Mouse (Mus musculus) intestine, embryonic 15.5 days (tissue): ENCODE results near the gene Pmepa1. TPM values are rescaled to one million over a fixed set of nuclear protein-coding genes. Genes with fewer than 3 reads are reported as not detected.
A peak's percentile ranks its signal among the peaks of the same experiment; 100 is the strongest.

Experiments used
- ATAC-seq: fragments of 200-750 bp; cut with Nextera tagmentation; 2 replicates; pipeline ENCODE4 v1.8.0; 2017; ENCODE audit warnings: moderate TSS enrichment, moderate library complexity
- H3K27ac ChIP-seq: fragments of 300-500 bp; sonication (generic); 2 replicates; pipeline ENCODE4 v1.5.1; 2015; ENCODE audit warnings: mild to moderate bottlenecking, inconsistent platforms
- H3K27me3 ChIP-seq: fragments of 300-500 bp; sonication (generic); replicated peaks from 2 replicates; pipeline ENCODE4 v1.6.1; 2015; ENCODE audit warnings: inconsistent platforms
- H3K36me3 ChIP-seq: fragments of 300-500 bp; sonication (generic); 2 replicates; pipeline ENCODE4 v1.6.1; 2015; ENCODE audit warnings: inconsistent platforms
- H3K4me1 ChIP-seq: fragments of 300-500 bp; sonication (generic); replicated peaks from 2 replicates; pipeline ENCODE4 v1.6.1; 2015; ENCODE audit warnings: inconsistent platforms
- H3K4me2 ChIP-seq: fragments of 300-500 bp; sonication (generic); replicated peaks from 2 replicates; pipeline ENCODE4 v1.6.1; 2015; ENCODE audit warnings: mild to moderate bottlenecking, inconsistent platforms
- H3K4me3 ChIP-seq: fragments of 300-500 bp; sonication (generic); replicated peaks from 2 replicates; pipeline ENCODE4 v1.5.1; 2015; ENCODE audit warnings: inconsistent platforms
- H3K9ac ChIP-seq: fragments of 300-500 bp; sonication (generic); 2 replicates; pipeline ENCODE4 v1.6.1; 2015; ENCODE audit warnings: inconsistent platforms
- H3K9me3 ChIP-seq: fragments of 300-500 bp; sonication (generic); 2 replicates; pipeline ENCODE4 v1.6.1; 2016; ENCODE audit warnings: inconsistent platforms
- WGBS: fragments of 180-500 bp; shearing (Covaris S2); methylation state at CpG from one replicate; pipeline ENCODE4 v1.1.7; 2015; 5-methylcytosine and 5-hydroxymethylcytosine counted together
- polyA plus RNA-seq: library from polyadenylated mRNA; unstranded; fragments of >200 nt; fragmentation: Nextera tagmentation; extraction: Ambion mirVana; gene quantifications from 2 replicates; pipeline ENCODE4 v1.2.1, GENCODE M21; 2015

Pmepa1 gene
- polyA plus RNA-seq, 1 experiment from 2014 or later, result 5.6 TPM

GRCm38 (mm10) chr2:173274428-173275342 is 1.6 kb downstream of the Pmepa1 start:
- Histone ChIP-seq H3K27ac (peak overlapping the region; percentile 88), H3K9me3 (no peaks in the 10 kb centered on the region), H3K4me1 (peaks cover 46% of the 10 kb centered on the region), H3K4me2 (peak overlapping the region; percentile 80), H3K4me3 (peak overlapping the region; percentile 91), H3K27me3 (no peaks in the 10 kb centered on the region), H3K9ac (peak overlapping the region; percentile 93), H3K36me3 (no peaks in the 10 kb centered on the region)
- no peak for ATAC-seq
- 16% methylated on average over 15 of the region's 15 CpGs for WGBS

- Histone ChIP-seq H3K27ac (no peak overlapping the region), H3K36me3 (no peaks in the 10 kb centered on the region), H3K9ac (no peak overlapping the region), H3K9me3 (no peaks in the 10 kb centered on the region), H3K4me1 (peaks cover 48% of the 10 kb centered on the region), H3K4me2 (peak overlapping the region; percentile 80), H3K27me3 (no peaks in the 10 kb centered on the region), H3K4me3 (peak overlapping the region; percentile 91)
- ATAC-seq, result no peak
- 71% methylated on average over 4 of the region's 4 CpGs for WGBS
Measured at GRCm38 (mm10) chr2:173273885-173274284, 2.4 kb downstream of the Pmepa1 start.

- 78% methylated on average over 11 of the region's 11 CpGs for WGBS
- no peak for ATAC-seq
Measured at GRCm38 (mm10) chr2:173272354-173272900, 3.9 kb downstream of the Pmepa1 start.

GRCm38 (mm10) chr2:173271541-173271940 is 4.8 kb downstream of the Pmepa1 start:
- Histone ChIP-seq H3K9ac (no peak overlapping the region), H3K36me3 (no peaks in the 10 kb centered on the region), H3K4me2 (peak overlapping the region; percentile 12; the same call in 1 of the 2 replicates), H3K27ac (no peak overlapping the region), H3K9me3 (no peaks in the 10 kb centered on the region), H3K27me3 (no peaks in the 10 kb centered on the region), H3K4me3 (no peak overlapping the region), H3K4me1 (peaks cover 61% of the 10 kb centered on the region)
- no peak for ATAC-seq
- 69% methylated on average over 9 of the region's 9 CpGs for WGBS

More at GRCm38 (mm10) chr2:173272354-173272900, 3.9 kb downstream of the Pmepa1 start:
- Histone ChIP-seq H3K27ac (no peak overlapping the region), H3K4me1 (peaks cover 58% of the 10 kb centered on the region), H3K9me3 (no peaks in the 10 kb centered on the region), H3K4me3 (no peak overlapping the region), H3K36me3 (no peaks in the 10 kb centered on the region), H3K9ac (0 out of 2 replicates have a peak overlapping the region, but pooled peaks have one; percentile 1), H3K27me3 (no peaks in the 10 kb centered on the region), H3K4me2 (peak overlapping the region; percentile 12)

- H3K4me1 ChIP-seq, result peaks cover 68% of the 10 kb centered on the region
- no peaks in the 10 kb centered on the region for H3K9me3 ChIP-seq
- no peak for ATAC-seq
- no peaks in the 10 kb centered on the region for H3K36me3 ChIP-seq
- H3K4me2 ChIP-seq, result no peak overlapping the region
- no peaks in the 10 kb centered on the region for H3K27me3 ChIP-seq
- WGBS, result 80% methylated on average over 11 of the region's 11 CpGs
- no peak overlapping the region for H3K4me3 ChIP-seq
- no peak overlapping the region for H3K27ac ChIP-seq
- 0 out of 2 replicates have a peak overlapping the region, but pooled peaks have one; percentile 23 for H3K9ac ChIP-seq
Measured at GRCm38 (mm10) chr2:173270601-173271248, 5.6 kb downstream of the Pmepa1 start.

- Histone ChIP-seq H3K27me3 (no peaks in the 10 kb centered on the region), H3K4me3 (no peak overlapping the region), H3K9me3 (no peaks in the 10 kb centered on the region), H3K36me3 (no peaks in the 10 kb centered on the region), H3K27ac (no peak overlapping the region), H3K4me2 (no peak overlapping the region), H3K4me1 (peaks cover 73% of the 10 kb centered on the region), H3K9ac (no peak overlapping the region)
- ATAC-seq, result no peak
- 60% methylated on average over 9 of the region's 9 CpGs for WGBS
Measured at GRCm38 (mm10) chr2:173270196-173270595, 6.1 kb downstream of the Pmepa1 start.

- WGBS, result 73% methylated on average over 3 of the region's 3 CpGs
- no peak overlapping the region for H3K4me2 ChIP-seq
Measured at GRCm38 (mm10) chr2:173267562-173267961, 8.8 kb downstream of the Pmepa1 start.

GRCm38 (mm10) chr2:173266349-173267112 is 9.8 kb downstream of the Pmepa1 start:
- WGBS, result 42% methylated on average over 25 of the region's 25 CpGs
- peak overlapping the region; percentile 40 for H3K4me2 ChIP-seq
- ATAC-seq, result peak; percentile 27
- no peaks in the 10 kb centered on the region for H3K36me3 ChIP-seq
- no peaks in the 10 kb centered on the region for H3K27me3 ChIP-seq
- no peaks in the 10 kb centered on the region for H3K9me3 ChIP-seq
- peak overlapping the region; percentile 11; the same call in 1 of the 2 replicates for H3K4me3 ChIP-seq
- H3K27ac ChIP-seq, result peak overlapping the region; percentile 66
- H3K9ac ChIP-seq, result no peak overlapping the region
- H3K4me1 ChIP-seq, result peaks cover 86% of the 10 kb centered on the region

More at GRCm38 (mm10) chr2:173267562-173267961, 8.8 kb downstream of the Pmepa1 start:
- H3K9ac ChIP-seq, result no peak overlapping the region
- H3K27me3 ChIP-seq, result no peaks in the 10 kb centered on the region
- H3K36me3 ChIP-seq, result no peaks in the 10 kb centered on the region
- no peak for ATAC-seq
- no peak overlapping the region for H3K27ac ChIP-seq
- H3K9me3 ChIP-seq, result no peaks in the 10 kb centered on the region
- peaks cover 86% of the 10 kb centered on the region for H3K4me1 ChIP-seq
- no peak overlapping the region for H3K4me3 ChIP-seq

- 83% methylated on average over 22 of the region's 22 CpGs for WGBS
- peaks cover 88% of the 10 kb centered on the region for H3K4me1 ChIP-seq
- H3K27ac ChIP-seq, result peak overlapping the region; percentile 38
Measured at GRCm38 (mm10) chr2:173265468-173266265, 10.7 kb downstream of the Pmepa1 start.

GRCm38 (mm10) chr2:173264467-173265128 is 11.7 kb downstream of the Pmepa1 start:
- Histone ChIP-seq H3K9me3 (no peaks in the 10 kb centered on the region), H3K27me3 (no peaks in the 10 kb centered on the region), H3K27ac (0 out of 2 replicates have a peak overlapping the region, but pooled peaks have one; percentile 32), H3K4me2 (no peak overlapping the region), H3K4me3 (no peak overlapping the region), H3K4me1 (peaks cover 86% of the 10 kb centered on the region), H3K36me3 (no peaks in the 10 kb centered on the region), H3K9ac (0 out of 2 replicates have a peak overlapping the region, but pooled peaks have one; percentile 5)
- ATAC-seq, result peak; percentile 59
- 24% methylated on average over 13 of the region's 13 CpGs for WGBS

More at GRCm38 (mm10) chr2:173265468-173266265, 10.7 kb downstream of the Pmepa1 start:
- H3K9ac ChIP-seq, result no peak overlapping the region
- H3K27me3 ChIP-seq, result no peaks in the 10 kb centered on the region
- H3K9me3 ChIP-seq, result no peaks in the 10 kb centered on the region
- no peak overlapping the region; the same call in none of the 2 replicates for H3K4me2 ChIP-seq
- H3K4me3 ChIP-seq, result no peak overlapping the region
- ATAC-seq, result no peak
- no peaks in the 10 kb centered on the region for H3K36me3 ChIP-seq
